Mouse (Mus musculus): Measurements from ENCODE around the gene Rpl18. TPM values are rescaled to one million over a fixed set of nuclear protein-coding genes. Genes with fewer than 3 reads are reported as not detected.

The Rpl18 gene
- total and polyA plus RNA-seq, 2 experiments from 2014 or later = 479 to 1,310 TPM

GRCm38 (mm10) chr7:45723301-45723700 lies 8.0 kb downstream of the Rpl18 start:
- Histone ChIP-seq H3K27ac (ENCODE audit: low read depth) (no peak overlapping the region), H3K27me3 (ENCODE audit: control insufficient read depth, insufficient read depth, low read length) (no peaks in the 10 kb centered on the region), H3K4me1 (ENCODE audit: control insufficient read depth, insufficient read depth) (peaks cover 8% of the 10 kb centered on the region), H3K36me3 (replicated peaks; ENCODE audit: control insufficient read depth, insufficient read depth, low read length) (peaks cover 36% of the 10 kb centered on the region), H3K9ac (replicated peaks; ENCODE audit: low read depth, low read length) (no peak overlapping the region), H3K4me3 (ENCODE audit: low read depth, low read length) (no peak overlapping the region), H3K9me3 (replicated peaks; ENCODE audit: control insufficient read depth, low read length) (no peaks in the 10 kb centered on the region), H3K4me2 (ENCODE audit: low read depth, low read length) (no peak overlapping the region)
- DNase-seq (ENCODE audit: low spot score) (no peak), ATAC-seq (ENCODE audit: insufficient read depth, low read depth) (no peak)
- 87% methylated on average over 4 of the region's 4 CpGs for WGBS
- TF ChIP-seq EP300 (IDR thresholded peaks at IDR 0.05; ENCODE audit: low read depth) (no peak), CTCF (IDR thresholded peaks at IDR 0.05; ENCODE audit: low read depth) (no peak)

DNA sequence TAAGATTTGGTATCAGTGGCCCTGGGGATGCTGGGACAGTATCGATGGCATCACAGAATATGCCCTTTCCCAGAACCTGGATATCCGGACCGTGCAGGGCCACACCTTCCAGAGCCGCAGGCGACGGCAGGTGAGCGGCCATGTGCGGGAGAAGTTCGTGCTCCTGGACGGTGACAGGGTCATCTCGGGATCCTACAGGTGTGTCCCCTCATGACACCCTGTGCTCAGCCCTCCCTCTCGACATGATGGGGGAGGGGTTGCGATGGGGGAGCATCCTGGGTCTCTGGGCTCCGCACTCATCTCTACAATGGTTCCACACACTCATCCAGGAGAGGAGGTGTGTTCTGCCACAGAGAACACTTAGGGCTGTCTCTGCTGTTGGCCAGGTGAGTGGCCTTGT lies 8.5 kb downstream of the Rpl18 start:
- Histone ChIP-seq H3K4me2 (ENCODE audit: low read depth, low read length) (no peak overlapping the region), H3K4me1 (ENCODE audit: control insufficient read depth, insufficient read depth) (peaks cover 6% of the 10 kb centered on the region), H3K36me3 (replicated peaks; ENCODE audit: control insufficient read depth, insufficient read depth, low read length) (peaks cover 36% of the 10 kb centered on the region), H3K27me3 (ENCODE audit: control insufficient read depth, insufficient read depth, low read length) (no peaks in the 10 kb centered on the region), H3K9me3 (replicated peaks; ENCODE audit: control insufficient read depth, low read length) (no peaks in the 10 kb centered on the region), H3K9ac (replicated peaks; ENCODE audit: low read depth, low read length) (no peak overlapping the region), H3K4me3 (ENCODE audit: low read depth, low read length) (no peak overlapping the region), H3K27ac (ENCODE audit: low read depth) (no peak overlapping the region)
- DNase-seq (ENCODE audit: low spot score) (no peak), ATAC-seq (ENCODE audit: insufficient read depth, low read depth) (no peak)
- 92% methylated on average over 14 of the region's 14 CpGs for WGBS
- TF ChIP-seq EP300 (IDR thresholded peaks at IDR 0.05; ENCODE audit: low read depth) = no peak
- no peak for TF ChIP-seq CTCF (IDR thresholded peaks at IDR 0.05; ENCODE audit: low read depth)

DNA sequence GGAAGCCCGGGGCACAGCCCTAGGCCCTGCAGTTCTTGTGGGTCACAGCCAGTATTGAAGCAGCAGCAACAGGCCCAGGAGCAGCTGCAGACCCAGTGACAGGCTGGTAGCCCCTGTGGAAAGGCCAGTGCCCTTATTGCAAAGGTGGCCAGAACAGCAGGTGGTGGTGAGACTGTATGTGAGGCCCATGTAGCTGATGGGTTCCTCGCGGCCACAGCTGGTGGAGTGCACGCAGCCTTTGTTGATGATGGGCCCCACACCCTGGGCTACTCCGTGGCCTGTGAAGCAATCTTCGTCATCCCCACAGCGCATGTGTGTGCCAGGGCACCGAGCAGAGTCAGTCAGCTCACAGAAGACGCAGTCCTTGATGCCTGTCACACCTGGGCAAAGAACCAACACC lies 9.9 kb downstream of the Rpl18 start:
- DNase-seq (ENCODE audit: low spot score) = no peak
- no peak for ATAC-seq (ENCODE audit: insufficient read depth, low read depth)
- 93% methylated on average over 9 of the region's 9 CpGs for WGBS
- no peak overlapping the region for H3K4me3 ChIP-seq (ENCODE audit: low read depth, low read length)
- no peak overlapping the region for H3K27ac ChIP-seq (ENCODE audit: low read depth)
- H3K4me1 ChIP-seq (ENCODE audit: control insufficient read depth, insufficient read depth) = no peaks in the 10 kb centered on the region
- no peaks in the 10 kb centered on the region for H3K27me3 ChIP-seq (ENCODE audit: control insufficient read depth, insufficient read depth, low read length)
- TF ChIP-seq CTCF (IDR thresholded peaks at IDR 0.05; ENCODE audit: low read depth) = no peak
- TF ChIP-seq EP300 (IDR thresholded peaks at IDR 0.05; ENCODE audit: low read depth) = no peak
- H3K9me3 ChIP-seq (replicated peaks; ENCODE audit: control insufficient read depth, low read length) = no peaks in the 10 kb centered on the region
- H3K36me3 ChIP-seq (replicated peaks; ENCODE audit: control insufficient read depth, insufficient read depth, low read length) = peaks cover 25% of the 10 kb centered on the region
- no peak overlapping the region for H3K9ac ChIP-seq (replicated peaks; ENCODE audit: low read depth, low read length)
- H3K4me2 ChIP-seq (ENCODE audit: low read depth, low read length) = no peak overlapping the region

DNA sequence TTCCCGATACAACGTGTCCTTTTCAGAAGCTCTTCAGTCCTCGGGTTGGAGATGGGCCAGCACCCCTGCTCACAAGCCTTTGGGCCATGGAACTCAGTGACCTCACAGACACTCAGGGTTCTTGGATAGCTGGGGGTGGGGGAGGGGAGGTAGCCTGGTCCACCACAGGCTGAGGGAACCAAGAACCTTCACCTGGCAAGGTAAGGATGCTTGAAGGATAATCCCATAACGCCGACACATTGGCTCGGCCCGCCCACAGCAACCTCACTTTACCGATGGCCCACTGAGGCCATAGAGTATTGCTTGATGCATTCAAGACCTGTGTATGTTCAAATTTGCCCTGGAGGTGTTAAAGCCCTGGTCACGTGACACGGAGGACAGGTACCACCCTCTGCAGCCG lies 10.5 kb downstream of the Rpl18 start, which contains the start of gene Spaca4:
Spaca4 (minus strand) TSS at position 101 of the 400 bp plus-strand sequence.
- DNase-seq (ENCODE audit: low spot score) (no peak), ATAC-seq (ENCODE audit: insufficient read depth, low read depth) (no peak)
- no peaks in the 10 kb centered on the region for H3K27me3 ChIP-seq (ENCODE audit: control insufficient read depth, insufficient read depth, low read length)
- no peak within 1 kb of the TSS for H3K4me3 ChIP-seq (ENCODE audit: low read depth, low read length)
- no peak within 1 kb of the TSS for H3K27ac ChIP-seq (ENCODE audit: low read depth)
- no peak within 1 kb of the TSS; the same call in 1 of the 2 replicates for H3K9ac ChIP-seq (replicated peaks; ENCODE audit: low read depth, low read length)
- H3K9me3 ChIP-seq (replicated peaks; ENCODE audit: control insufficient read depth, low read length) = no peaks in the 10 kb centered on the region
- TF ChIP-seq EP300 (IDR thresholded peaks at IDR 0.05; ENCODE audit: low read depth) (no peak), CTCF (IDR thresholded peaks at IDR 0.05; ENCODE audit: low read depth) (no peak)
- H3K36me3 ChIP-seq (replicated peaks; ENCODE audit: control insufficient read depth, insufficient read depth, low read length) = peaks cover 19% of the 10 kb centered on the region; the same call in 1 of the 2 replicates
- no peak within 1 kb of the TSS for H3K4me2 ChIP-seq (ENCODE audit: low read depth, low read length)
- H3K4me1 ChIP-seq (ENCODE audit: control insufficient read depth, insufficient read depth) = no peaks in the 10 kb centered on the region
- WGBS = 85% methylated on average over 11 of the region's 11 CpGs

GRCm38 (mm10) chr7:45726419-45726818 lies 11.2 kb downstream of the Rpl18 start:
- Histone ChIP-seq H3K4me3 (ENCODE audit: low read depth, low read length) (no peak overlapping the region), H3K9me3 (replicated peaks; ENCODE audit: control insufficient read depth, low read length) (no peaks in the 10 kb centered on the region), H3K4me2 (ENCODE audit: low read depth, low read length) (no peak overlapping the region), H3K27ac (ENCODE audit: low read depth) (no peak overlapping the region), H3K4me1 (ENCODE audit: control insufficient read depth, insufficient read depth) (no peaks in the 10 kb centered on the region), H3K27me3 (ENCODE audit: control insufficient read depth, insufficient read depth, low read length) (no peaks in the 10 kb centered on the region), H3K9ac (replicated peaks; ENCODE audit: low read depth, low read length) (no peak overlapping the region), H3K36me3 (replicated peaks; ENCODE audit: control insufficient read depth, insufficient read depth, low read length) (peaks cover 14% of the 10 kb centered on the region; the same call in 1 of the 2 replicates)
- DNase-seq (ENCODE audit: low spot score) (no peak), ATAC-seq (ENCODE audit: insufficient read depth, low read depth) (no peak)
- TF ChIP-seq EP300 (IDR thresholded peaks at IDR 0.05; ENCODE audit: low read depth) (no peak), CTCF (IDR thresholded peaks at IDR 0.05; ENCODE audit: low read depth) (no peak)
- WGBS = 84% methylated on average over 10 of the region's 10 CpGs

- no peak for TF ChIP-seq CTCF (IDR thresholded peaks at IDR 0.05; ENCODE audit: low read depth)
- no peak for TF ChIP-seq EP300 (IDR thresholded peaks at IDR 0.05; ENCODE audit: low read depth)
- H3K4me2 ChIP-seq (ENCODE audit: low read depth, low read length) = no peak overlapping the region
- no peak overlapping the region for H3K27ac ChIP-seq (ENCODE audit: low read depth)
- ATAC-seq (ENCODE audit: insufficient read depth, low read depth) (no peak), DNase-seq (ENCODE audit: low spot score) (no peak)
- H3K4me1 ChIP-seq (ENCODE audit: control insufficient read depth, insufficient read depth) = no peaks in the 10 kb centered on the region
- no peak overlapping the region for H3K4me3 ChIP-seq (ENCODE audit: low read depth, low read length)
- H3K36me3 ChIP-seq (replicated peaks; ENCODE audit: control insufficient read depth, insufficient read depth, low read length) = peaks cover 10% of the 10 kb centered on the region; the same call in 1 of the 2 replicates
- no peaks in the 10 kb centered on the region for H3K27me3 ChIP-seq (ENCODE audit: control insufficient read depth, insufficient read depth, low read length)
- H3K9ac ChIP-seq (replicated peaks; ENCODE audit: low read depth, low read length) = no peak overlapping the region
- 79% methylated on average over 3 of the region's 3 CpGs for WGBS
- no peaks in the 10 kb centered on the region for H3K9me3 ChIP-seq (replicated peaks; ENCODE audit: control insufficient read depth, low read length)
Observed at GRCm38 (mm10) chr7:45727625-45728024, 12.4 kb downstream of the Rpl18 start.
